Mouse (Mus musculus): Measurements from ENCODE around the gene Gse1.
A peak's percentile ranks its signal among the peaks of the same experiment; 100 is the strongest.

Gse1 gene

DNA sequence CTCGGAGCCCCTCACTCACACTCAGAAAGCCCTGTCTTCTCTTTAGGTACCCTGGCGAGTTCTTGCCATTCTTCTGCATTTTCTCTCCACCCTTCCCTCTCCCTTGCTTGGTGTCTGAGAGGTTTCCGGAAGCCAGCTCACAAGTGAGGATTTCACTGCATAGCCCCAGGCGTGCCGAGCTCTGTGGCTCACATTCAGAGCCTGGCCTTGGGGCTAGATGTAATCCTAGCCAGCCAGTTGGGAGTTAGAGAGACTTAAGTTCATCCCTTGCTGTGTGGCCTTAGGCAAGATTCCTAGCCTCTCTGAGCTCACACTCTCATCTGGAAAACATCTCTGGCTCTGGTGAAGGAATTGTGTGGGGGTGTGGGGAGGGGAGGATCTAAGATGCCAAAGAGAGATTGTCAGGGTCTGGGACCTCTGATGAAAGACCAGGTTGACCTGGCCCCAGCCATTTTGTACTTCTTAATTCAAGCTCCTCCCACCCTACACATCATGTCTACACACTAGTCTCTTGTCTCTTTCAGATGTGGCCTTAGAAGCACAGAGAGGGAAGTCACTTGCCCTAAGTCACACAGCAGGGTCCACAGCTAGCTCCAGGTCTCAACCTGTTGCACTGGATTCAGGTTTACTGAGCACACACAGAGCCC, 108.8 kb downstream of the Gse1 start:
- Histone ChIP-seq H3K36me3 (ENCODE audit: control insufficient read depth, insufficient read depth, low read length, poor library complexity, severe bottlenecking) (no peaks in the 10 kb centered on the region), H3K27me3 (ENCODE audit: control insufficient read depth, insufficient read depth, low read length, poor library complexity, severe bottlenecking) (no peaks in the 10 kb centered on the region)
- no peak for DNase-seq (ENCODE audit: low read depth, low spot score)

DNA sequence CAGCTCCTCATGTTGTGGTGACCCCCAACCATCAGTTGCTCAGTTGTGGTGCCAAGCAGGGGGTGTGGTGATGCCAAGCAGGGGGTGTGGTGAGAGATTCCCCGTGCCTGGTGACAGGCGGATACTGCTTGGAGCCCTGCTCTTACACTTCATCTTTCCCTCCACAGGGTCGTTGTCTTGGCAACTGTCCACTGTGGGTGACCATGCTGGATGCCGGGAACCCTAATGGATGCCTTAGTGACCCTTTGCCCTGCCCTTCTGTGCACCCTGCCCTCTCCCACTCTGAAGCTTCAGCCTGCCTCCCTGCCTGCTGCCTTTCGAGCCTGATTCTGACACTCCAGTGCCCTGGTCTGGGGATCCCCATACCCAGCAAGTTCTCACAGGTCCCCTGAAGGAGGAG, 109.4 kb downstream of the Gse1 start:
- Histone ChIP-seq H3K27me3 (ENCODE audit: control insufficient read depth, insufficient read depth, low read length, poor library complexity, severe bottlenecking) (no peaks in the 10 kb centered on the region), H3K36me3 (ENCODE audit: control insufficient read depth, insufficient read depth, low read length, poor library complexity, severe bottlenecking) (no peaks in the 10 kb centered on the region)
- DNase-seq (ENCODE audit: low read depth, low spot score) = no peak

DNA sequence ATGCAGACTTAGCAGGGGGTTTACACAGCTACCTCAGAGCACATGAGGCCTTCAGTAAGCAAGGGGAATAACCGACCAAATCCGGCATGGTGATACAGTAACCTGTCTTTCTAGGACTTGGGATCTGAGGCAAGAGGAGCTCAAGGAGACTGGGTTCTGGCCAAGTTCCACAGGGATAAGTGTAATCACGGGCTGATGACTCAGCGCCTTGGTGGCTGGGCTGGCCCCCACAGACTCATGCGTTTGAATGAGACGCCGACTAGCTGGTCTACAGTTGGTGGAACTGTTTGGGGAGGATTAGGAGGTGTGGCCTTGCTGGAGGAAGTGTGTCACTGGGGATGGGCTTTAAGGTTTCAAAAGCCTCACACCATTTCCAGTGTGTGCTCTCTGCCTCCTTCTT, 110.4 kb downstream of the Gse1 start:
- Histone ChIP-seq H3K36me3 (ENCODE audit: control insufficient read depth, insufficient read depth, low read length, poor library complexity, severe bottlenecking) (no peaks in the 10 kb centered on the region), H3K27me3 (ENCODE audit: control insufficient read depth, insufficient read depth, low read length, poor library complexity, severe bottlenecking) (no peaks in the 10 kb centered on the region)
- DNase-seq (ENCODE audit: low read depth, low spot score) = no peak

DNA sequence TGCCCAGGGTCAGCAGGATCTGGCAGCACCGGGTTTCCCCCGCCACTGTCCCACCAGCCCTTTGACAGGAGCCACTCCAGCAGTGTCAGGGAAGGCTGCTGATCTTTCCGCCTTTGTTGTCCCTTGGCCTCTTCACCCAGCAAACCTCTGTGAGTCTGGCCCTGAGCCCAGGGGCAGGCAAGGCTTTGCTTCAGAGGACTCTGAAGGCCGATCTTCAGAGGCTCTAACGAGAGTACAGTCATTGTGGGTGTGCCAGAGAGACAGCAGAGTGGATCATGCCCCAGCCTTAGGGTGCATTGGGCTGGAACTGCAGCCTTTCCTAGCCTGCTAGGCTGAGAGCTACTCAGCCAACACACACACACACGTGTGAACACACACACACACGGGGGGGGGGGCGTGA, 111.5 kb downstream of the Gse1 start:
- Histone ChIP-seq H3K27me3 (ENCODE audit: control insufficient read depth, insufficient read depth, low read length, poor library complexity, severe bottlenecking) (no peaks in the 10 kb centered on the region), H3K36me3 (ENCODE audit: control insufficient read depth, insufficient read depth, low read length, poor library complexity, severe bottlenecking) (no peaks in the 10 kb centered on the region)
- no peak for DNase-seq (ENCODE audit: low read depth, low spot score)

DNA sequence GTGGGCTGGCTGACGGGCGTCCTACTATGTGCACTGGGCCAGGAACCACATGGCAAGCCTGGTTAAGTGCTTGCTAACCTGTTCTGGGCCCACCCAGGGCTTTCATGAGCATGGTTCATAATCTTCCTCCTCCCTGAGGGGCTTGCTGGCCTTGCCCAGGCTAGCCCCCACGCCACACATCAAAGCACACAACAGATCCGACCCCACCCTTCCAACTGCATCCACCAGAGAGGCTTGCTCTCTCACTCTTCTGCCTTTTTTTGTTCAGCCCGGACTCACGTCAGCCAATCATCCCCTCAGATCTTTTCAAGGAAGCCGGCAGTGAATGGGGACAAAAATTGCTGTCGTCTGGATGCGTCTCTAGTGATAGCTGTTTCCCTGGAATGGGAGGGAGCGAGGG, 112.9 kb downstream of the Gse1 start:
- Histone ChIP-seq H3K36me3 (ENCODE audit: control insufficient read depth, insufficient read depth, low read length, poor library complexity, severe bottlenecking) (no peaks in the 10 kb centered on the region), H3K27me3 (ENCODE audit: control insufficient read depth, insufficient read depth, low read length, poor library complexity, severe bottlenecking) (no peaks in the 10 kb centered on the region)
- no peak for DNase-seq (ENCODE audit: low read depth, low spot score)

DNA sequence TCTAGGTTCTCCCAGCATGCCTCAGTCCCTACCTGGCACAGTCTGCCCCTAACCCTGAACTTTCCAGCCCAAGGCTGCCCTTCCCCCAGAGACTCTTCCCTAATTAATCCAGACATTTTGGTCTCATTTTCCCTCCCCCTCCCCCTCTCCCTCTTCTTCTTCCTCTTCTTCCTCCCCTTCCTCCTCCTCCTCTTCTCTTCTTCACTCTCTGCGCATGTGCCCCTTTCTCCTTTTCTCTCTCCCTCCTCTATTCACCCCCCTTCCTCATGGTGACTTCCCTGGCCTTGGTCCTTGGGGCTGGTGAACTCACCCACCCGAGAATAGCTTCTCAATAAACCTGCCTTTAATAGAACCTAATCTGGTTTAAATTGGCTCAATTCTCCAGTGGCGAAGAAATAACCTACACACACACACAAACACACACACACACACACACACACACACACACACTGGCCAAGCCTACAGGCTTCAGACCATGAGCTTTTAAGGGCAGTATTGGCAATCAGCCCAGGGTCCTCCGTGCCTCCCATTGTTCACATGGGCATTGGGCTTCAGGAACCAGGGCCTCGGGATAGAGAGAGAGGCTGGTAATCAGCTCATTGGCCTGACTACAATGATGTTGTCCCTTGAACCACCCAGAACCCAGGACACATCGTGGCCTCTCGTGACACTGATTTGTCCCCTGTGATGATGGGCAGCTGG, 114.7 kb downstream of the Gse1 start:
- no peaks in the 10 kb centered on the region for H3K36me3 ChIP-seq (ENCODE audit: control insufficient read depth, insufficient read depth, low read length, poor library complexity, severe bottlenecking)
- DNase-seq (ENCODE audit: low read depth, low spot score) = no peak

DNA sequence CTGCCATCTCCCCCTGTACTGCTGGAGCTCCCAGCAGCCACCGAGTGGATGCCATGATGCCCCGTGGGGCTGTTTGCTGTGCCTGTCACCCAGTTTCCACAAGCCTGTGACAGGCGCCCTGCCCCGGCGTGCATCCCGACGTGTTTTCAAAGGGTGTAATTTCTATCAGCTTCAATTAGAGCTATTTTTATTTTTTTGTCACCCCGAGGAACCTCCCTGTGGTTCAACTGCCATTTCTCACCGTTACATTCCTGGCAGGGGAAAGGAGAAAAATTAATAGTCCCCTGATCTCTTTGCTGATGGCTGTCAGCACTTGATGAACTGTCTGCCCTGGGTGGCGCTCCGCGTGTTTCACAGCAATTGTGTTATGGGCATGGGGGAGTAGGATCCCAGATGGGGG, 115.3 kb downstream of the Gse1 start:
- no peaks in the 10 kb centered on the region for H3K36me3 ChIP-seq (ENCODE audit: control insufficient read depth, insufficient read depth, low read length, poor library complexity, severe bottlenecking)
- H3K27me3 ChIP-seq (ENCODE audit: control insufficient read depth, insufficient read depth, low read length, poor library complexity, severe bottlenecking) = no peaks in the 10 kb centered on the region
- no peak for DNase-seq (ENCODE audit: low read depth, low spot score)

More for the DNA sequence above, 114.7 kb downstream of the Gse1 start:
- H3K27me3 ChIP-seq (ENCODE audit: control insufficient read depth, insufficient read depth, low read length, poor library complexity, severe bottlenecking) = no peaks in the 10 kb centered on the region

DNA sequence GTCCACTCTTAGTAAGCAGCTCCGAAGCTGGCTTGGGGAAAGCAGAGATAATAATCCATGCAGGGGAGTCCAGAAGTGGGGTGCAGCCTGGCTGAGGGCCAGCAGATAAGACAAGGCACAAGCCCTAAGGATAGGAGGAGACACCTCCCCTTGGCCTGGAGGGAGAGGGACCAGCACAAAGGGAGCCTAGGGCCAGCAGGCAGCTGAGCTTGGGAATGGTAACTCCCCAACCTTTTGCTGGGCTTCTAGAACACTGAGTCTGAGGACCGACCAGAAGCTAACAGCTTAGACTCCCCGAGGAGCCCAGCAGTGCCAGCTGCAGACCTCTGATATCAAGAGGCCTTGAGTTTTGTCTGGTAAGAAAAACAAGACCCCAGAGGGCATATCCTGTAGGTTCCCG, 115.9 kb downstream of the Gse1 start:
- no peaks in the 10 kb centered on the region for H3K27me3 ChIP-seq (ENCODE audit: control insufficient read depth, insufficient read depth, low read length, poor library complexity, severe bottlenecking)
- no peaks in the 10 kb centered on the region for H3K36me3 ChIP-seq (ENCODE audit: control insufficient read depth, insufficient read depth, low read length, poor library complexity, severe bottlenecking)
- DNase-seq (ENCODE audit: low read depth, low spot score) = no peak

DNA sequence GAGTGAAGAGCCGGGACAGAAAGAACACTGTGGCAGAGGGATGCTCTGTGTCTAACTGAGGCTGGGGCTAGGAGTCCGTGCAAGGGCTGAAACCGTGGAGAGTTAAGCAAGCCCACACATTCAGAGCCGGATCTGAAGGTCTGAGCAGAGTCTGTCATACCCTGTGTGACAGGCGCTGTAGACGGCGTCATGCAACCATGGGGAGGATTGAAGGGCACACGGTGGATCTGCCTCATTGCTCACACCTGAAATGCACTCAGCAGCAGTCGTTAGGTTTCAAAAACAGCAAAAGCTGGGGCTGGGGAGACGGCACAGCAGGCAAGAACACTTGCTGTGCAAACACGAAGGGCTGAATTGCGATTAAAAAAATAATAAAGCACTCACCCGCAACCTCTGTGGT, 116.3 kb downstream of the Gse1 start:
- no peak for DNase-seq (ENCODE audit: low read depth, low spot score)
- H3K36me3 ChIP-seq (ENCODE audit: control insufficient read depth, insufficient read depth, low read length, poor library complexity, severe bottlenecking) = no peaks in the 10 kb centered on the region
- H3K27me3 ChIP-seq (ENCODE audit: control insufficient read depth, insufficient read depth, low read length, poor library complexity, severe bottlenecking) = no peaks in the 10 kb centered on the region

DNA sequence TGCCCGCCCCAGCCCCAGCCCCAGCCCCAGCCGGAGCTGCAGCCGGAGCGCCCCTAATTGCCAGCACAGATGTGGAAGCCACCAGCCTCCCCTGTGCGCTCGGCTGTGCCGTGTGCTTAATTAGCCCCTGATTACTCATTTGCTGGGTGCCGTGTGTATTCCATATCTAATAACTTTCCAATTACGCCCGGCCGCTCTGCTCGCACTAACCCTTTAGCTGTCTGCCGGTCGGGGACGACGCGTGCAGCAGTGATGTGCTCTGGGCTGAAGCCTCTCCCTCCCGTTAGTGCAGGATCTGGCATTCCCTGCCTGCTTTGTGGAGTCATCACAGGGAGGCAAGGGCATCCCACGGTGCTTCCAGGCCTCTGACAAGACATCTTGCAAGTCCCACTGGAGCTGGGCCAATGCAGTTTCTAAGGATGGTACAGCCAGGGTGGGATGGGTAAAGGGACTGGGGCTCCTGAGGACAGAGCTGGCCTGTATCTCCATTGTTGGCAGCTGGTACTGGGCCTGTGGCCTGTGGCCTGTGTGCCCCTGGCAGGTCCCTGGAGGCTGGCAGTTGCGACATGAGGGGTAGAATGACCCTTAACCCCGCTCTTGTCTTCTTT, 119.6 kb downstream of the Gse1 start:
- DNase-seq (ENCODE audit: low read depth, low spot score) = no peak
- H3K27me3 ChIP-seq (ENCODE audit: control insufficient read depth, insufficient read depth, low read length, poor library complexity, severe bottlenecking) = no peaks in the 10 kb centered on the region
- H3K36me3 ChIP-seq (ENCODE audit: control insufficient read depth, insufficient read depth, low read length, poor library complexity, severe bottlenecking) = no peaks in the 10 kb centered on the region

DNA sequence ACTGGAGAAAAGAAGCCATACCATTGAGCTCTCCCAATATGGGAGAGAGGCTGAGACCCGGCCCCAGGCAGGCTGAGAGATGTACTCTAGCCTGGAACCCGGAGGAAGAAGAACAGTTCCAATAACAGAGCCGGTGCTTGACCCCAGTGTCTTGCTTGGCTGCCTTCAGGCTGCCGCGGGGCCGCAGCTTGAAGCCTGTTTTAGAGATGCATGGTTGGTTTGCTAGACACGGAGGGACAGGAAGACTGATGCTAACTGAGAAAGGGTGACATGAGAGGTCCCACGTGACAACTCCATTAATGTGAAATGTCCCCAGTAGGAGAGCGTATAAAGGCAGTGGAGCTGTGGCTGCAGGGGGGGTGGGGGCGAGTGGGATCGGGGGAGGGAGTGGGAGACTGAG, 120.7 kb downstream of the Gse1 start:
- DNase-seq (ENCODE audit: low read depth, low spot score) = peak; percentile 42
- no peaks in the 10 kb centered on the region for H3K27me3 ChIP-seq (ENCODE audit: control insufficient read depth, insufficient read depth, low read length, poor library complexity, severe bottlenecking)
- no peaks in the 10 kb centered on the region for H3K36me3 ChIP-seq (ENCODE audit: control insufficient read depth, insufficient read depth, low read length, poor library complexity, severe bottlenecking)

DNA sequence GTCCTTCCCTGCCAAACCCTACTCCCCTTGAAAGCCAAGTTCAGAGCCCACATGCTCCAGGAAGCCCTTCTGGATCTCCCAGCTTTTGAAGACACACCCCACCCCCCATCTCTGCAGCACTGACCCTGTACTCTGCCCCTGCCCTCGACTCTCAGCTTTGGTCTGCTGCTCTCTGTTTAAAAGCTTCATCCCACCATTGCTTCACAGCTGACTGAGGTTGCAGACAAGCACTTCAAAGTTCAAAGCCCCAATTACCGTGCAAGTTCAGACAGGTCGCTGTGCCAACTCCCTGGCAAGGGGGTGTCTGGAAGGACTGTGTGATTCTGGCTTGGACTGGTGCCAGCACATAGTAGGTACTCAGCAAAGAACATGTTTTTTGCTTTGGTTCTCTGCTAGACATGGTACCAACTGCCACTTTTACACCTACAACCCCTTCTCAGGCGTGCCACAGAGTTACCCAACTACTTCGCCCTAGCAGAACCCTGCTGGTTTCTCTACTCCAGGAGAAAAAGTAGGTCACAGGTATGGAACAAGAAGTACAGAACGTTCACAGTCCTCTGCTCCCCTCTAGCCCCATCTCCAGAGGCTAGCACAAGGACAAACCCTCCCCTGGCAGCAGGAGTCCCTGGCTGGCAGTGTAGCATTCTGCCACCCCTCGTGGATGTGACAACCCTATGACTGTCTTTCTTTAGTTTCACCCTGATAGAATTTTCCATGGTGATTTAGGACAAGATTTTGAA, 123.2 kb downstream of the Gse1 start:
- H3K36me3 ChIP-seq (ENCODE audit: control insufficient read depth, insufficient read depth, low read length, poor library complexity, severe bottlenecking) = no peaks in the 10 kb centered on the region
- no peak for DNase-seq (ENCODE audit: low read depth, low spot score)
- no peaks in the 10 kb centered on the region for H3K27me3 ChIP-seq (ENCODE audit: control insufficient read depth, insufficient read depth, low read length, poor library complexity, severe bottlenecking)

DNA sequence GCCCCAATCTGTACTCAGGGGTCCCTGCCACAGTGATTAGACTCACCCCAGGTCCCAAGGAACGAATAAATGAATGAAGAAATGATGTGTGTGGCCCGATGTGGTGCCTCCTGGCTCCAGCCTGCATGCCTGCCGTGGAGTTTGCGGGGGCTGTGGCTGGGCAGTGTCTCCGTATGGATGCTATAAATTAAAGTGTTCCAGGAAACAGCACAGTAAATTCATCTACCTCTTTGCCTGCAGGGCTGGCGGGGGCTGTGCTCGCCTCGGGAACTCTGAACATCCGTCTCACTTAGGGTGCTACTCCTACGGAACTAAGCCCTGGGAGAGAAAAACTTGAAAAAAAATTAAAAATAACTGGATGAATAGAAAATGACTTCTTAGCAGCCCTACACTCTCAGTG, 123.8 kb downstream of the Gse1 start:
- Histone ChIP-seq H3K36me3 (ENCODE audit: control insufficient read depth, insufficient read depth, low read length, poor library complexity, severe bottlenecking) (no peaks in the 10 kb centered on the region), H3K27me3 (ENCODE audit: control insufficient read depth, insufficient read depth, low read length, poor library complexity, severe bottlenecking) (no peaks in the 10 kb centered on the region)
- no peak for DNase-seq (ENCODE audit: low read depth, low spot score)

DNA sequence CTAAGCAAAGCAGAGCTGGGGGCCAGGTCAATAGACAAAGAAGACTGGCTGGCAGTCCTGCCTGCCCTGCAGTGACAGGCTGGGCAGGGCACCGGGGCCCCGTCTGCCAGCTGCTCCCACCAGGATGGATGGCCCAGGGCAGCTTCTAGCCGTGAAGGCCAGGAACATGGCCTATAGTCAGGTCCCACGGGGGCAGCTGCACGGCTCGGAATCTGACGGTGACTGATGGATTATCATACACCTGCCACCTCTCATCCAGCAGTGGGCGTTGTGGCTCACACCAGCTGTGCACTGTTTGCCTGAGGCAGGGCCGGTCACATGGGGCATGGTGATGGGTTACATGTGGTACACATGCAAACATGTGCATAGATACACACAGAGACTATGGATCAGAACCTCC, 127.8 kb downstream of the Gse1 start:
- Histone ChIP-seq H3K36me3 (ENCODE audit: control insufficient read depth, insufficient read depth, low read length, poor library complexity, severe bottlenecking) (no peaks in the 10 kb centered on the region), H3K27me3 (ENCODE audit: control insufficient read depth, insufficient read depth, low read length, poor library complexity, severe bottlenecking) (no peaks in the 10 kb centered on the region)
- DNase-seq (ENCODE audit: low read depth, low spot score) = no peak

DNA sequence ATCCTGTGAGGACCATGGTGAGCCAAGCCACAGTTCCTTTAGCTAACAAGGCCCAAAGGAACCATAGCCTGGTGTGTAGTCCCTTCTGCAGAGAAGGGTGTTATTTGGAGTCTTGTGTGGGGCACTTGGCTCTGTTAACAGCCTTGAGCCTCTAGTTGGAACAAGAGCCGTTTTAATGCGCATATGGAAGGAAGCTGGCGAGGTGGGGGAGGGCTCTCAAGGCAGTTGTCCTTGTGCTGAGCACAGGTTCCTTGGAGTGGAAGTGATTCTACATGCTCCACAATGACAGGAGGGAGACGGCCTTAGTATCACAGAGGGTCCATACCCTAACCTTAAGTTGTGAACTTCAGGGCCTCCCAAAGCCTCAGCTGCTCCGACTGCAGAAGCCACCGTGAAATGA, 129.2 kb downstream of the Gse1 start:
- Histone ChIP-seq H3K27me3 (ENCODE audit: control insufficient read depth, insufficient read depth, low read length, poor library complexity, severe bottlenecking) (no peaks in the 10 kb centered on the region), H3K36me3 (ENCODE audit: control insufficient read depth, insufficient read depth, low read length, poor library complexity, severe bottlenecking) (no peaks in the 10 kb centered on the region)
- DNase-seq (ENCODE audit: low read depth, low spot score) = no peak

All from splenic B cell, adult 2 months (primary cell).